Mouse (Mus musculus) forebrain, postnatal 0 days (tissue): Measurements from ENCODE around the gene Syt9. TPM values are rescaled to one million over a fixed set of nuclear protein-coding genes. Genes with fewer than 3 reads are reported as not detected.

Source experiments
- ATAC-seq: fragments of 200-750 bp; cut with Nextera tagmentation; 2 replicates; pipeline ENCODE4 v1.8.0; 2017; ENCODE audit warnings: mild to moderate bottlenecking, moderate library complexity
- DNase-seq: peaks from one replicate; pipeline ENCODE4 v3.0.0-alpha.2; 2015
- H3K27ac ChIP-seq: fragments of 300-500 bp; sonication (generic); 2 replicates; pipeline ENCODE4 v1.5.1; 2014; ENCODE audit warnings: low read depth, mild to moderate bottlenecking, antibody characterized with exemption, low read length, moderate library complexity, mixed read lengths
- H3K27me3 ChIP-seq: fragments of 300-500 bp; sonication (generic); 2 replicates; pipeline ENCODE4 v1.6.1; 2014; ENCODE audit warnings: mild to moderate bottlenecking, low read length, mixed read lengths; ENCODE audit not compliant: insufficient read depth
- H3K36me3 ChIP-seq: fragments of 300-500 bp; sonication (generic); 2 replicates; pipeline ENCODE4 v1.6.1; 2014; ENCODE audit warnings: mild to moderate bottlenecking, moderate library complexity; ENCODE audit not compliant: insufficient read depth
- H3K4me1 ChIP-seq: fragments of 300-500 bp; sonication (generic); 2 replicates; pipeline ENCODE4 v1.6.1; 2014; ENCODE audit warnings: antibody characterized with exemption; ENCODE audit not compliant: insufficient read depth
- H3K4me2 ChIP-seq: fragments of 300-500 bp; sonication (generic); 2 replicates; pipeline ENCODE4 v1.6.1; 2014; ENCODE audit warnings: low read depth, mild to moderate bottlenecking, moderate library complexity
- H3K4me3 ChIP-seq: fragments of 300-500 bp; sonication (generic); 2 replicates; pipeline ENCODE4 v1.5.1; 2014; ENCODE audit warnings: low read depth, low read length, mixed read lengths
- H3K9ac ChIP-seq: fragments of 300-500 bp; sonication (generic); 2 replicates; pipeline ENCODE4 v1.6.1; 2014; ENCODE audit warnings: mild to moderate bottlenecking
- H3K9me3 ChIP-seq: fragments of 300-500 bp; sonication (generic); 2 replicates; pipeline ENCODE4 v1.6.1; 2016; ENCODE audit warnings: low read length
- CTCF ChIP-seq: sonication (generic); IDR thresholded peaks from 2 replicates; pipeline ENCODE4 v1.5.1; 2016; ENCODE audit warnings: antibody characterized with exemption, control low read depth, low read depth
- WGBS: fragments of 180-500 bp; shearing (Covaris S2); extraction: QIAGEN DNeasy Blood & Tissue Kit; methylation state at CpG from one replicate; pipeline ENCODE4 v1.1.7; 2014; 5-methylcytosine and 5-hydroxymethylcytosine counted together
- polyA plus RNA-seq: library from polyadenylated mRNA; unstranded; fragments of >200 nt; fragmentation: Nextera tagmentation; extraction: Ambion mirVana; gene quantifications from 2 replicates; pipeline ENCODE4 v1.2.1, GENCODE M21; 2015
- total RNA-seq: library from RNA; depleted of rRNA; stranded (reverse); fragments of >200 nt; gene quantifications from 2 replicates; pipeline ENCODE4 v1.2.3, GENCODE M21; 2014; rRNA removed

Syt9 gene
- total and polyA plus RNA-seq, 2 experiments from 2014 or later: 13.7 to 23.9 TPM

GRCm38 (mm10) chr7:107594325-107594856 lies 223.9 kb downstream of the Syt9 start:
- Histone ChIP-seq H3K4me1 (no peaks in the 10 kb centered on the region), H3K27me3 (no peaks in the 10 kb centered on the region; the same call in 1 of the 2 replicates), H3K27ac (no peak overlapping the region; the same call in 1 of the 2 replicates), H3K9me3 (no peaks in the 10 kb centered on the region), H3K36me3 (no peaks in the 10 kb centered on the region), H3K4me2 (peak overlapping the region; percentile 93), H3K9ac (peak overlapping the region; percentile 46; the same call in 1 of the 2 replicates), H3K4me3 (peak overlapping the region; percentile 66)
- WGBS: 1% methylated on average over 16 of the region's 16 CpGs
- ATAC-seq (peak; percentile 82), DNase-seq (peak; percentile 64)
- peak; percentile 73 for TF ChIP-seq CTCF

GRCm38 (mm10) chr7:107594857-107595402 lies 224.4 kb downstream of the Syt9 start, which contains the start of gene Ppfibp2:
Gene Ppfibp2 (plus strand): TSS chr7:107595207.
- no peaks in the 10 kb centered on the region for H3K4me1 ChIP-seq
- H3K9ac ChIP-seq: peak within 1 kb of the TSS; percentile 46; the same call in 1 of the 2 replicates
- ATAC-seq: peak; percentile 89
- no peaks in the 10 kb centered on the region for H3K36me3 ChIP-seq
- H3K4me3 ChIP-seq: peak within 1 kb of the TSS; percentile 66
- TF ChIP-seq CTCF: no peak
- no peaks in the 10 kb centered on the region; the same call in 1 of the 2 replicates for H3K27me3 ChIP-seq
- H3K4me2 ChIP-seq: peak within 1 kb of the TSS; percentile 93
- no peak within 1 kb of the TSS; the same call in 1 of the 2 replicates for H3K27ac ChIP-seq
- 3% methylated on average over 23 of the region's 24 CpGs for WGBS
- DNase-seq: no peak
- H3K9me3 ChIP-seq: no peaks in the 10 kb centered on the region

- Histone ChIP-seq H3K27me3 (no peaks in the 10 kb centered on the region; the same call in 1 of the 2 replicates), H3K4me1 (no peaks in the 10 kb centered on the region), H3K27ac (no peak overlapping the region), H3K9me3 (no peaks in the 10 kb centered on the region), H3K4me3 (peak overlapping the region; percentile 66), H3K4me2 (peak overlapping the region; percentile 93), H3K36me3 (no peaks in the 10 kb centered on the region), H3K9ac (0 out of 2 replicates have a peak overlapping the region, but pooled peaks have one; percentile 46)
- ATAC-seq (no peak), DNase-seq (no peak)
- WGBS: 15% methylated on average over 13 of the region's 13 CpGs
- no peak for TF ChIP-seq CTCF
Observed at GRCm38 (mm10) chr7:107595426-107595825, 224.9 kb downstream of the Syt9 start.

- no peaks in the 10 kb centered on the region for H3K9me3 ChIP-seq
- no peak overlapping the region for H3K4me2 ChIP-seq
- no peaks in the 10 kb centered on the region for H3K36me3 ChIP-seq
- DNase-seq (no peak), ATAC-seq (no peak)
- H3K27ac ChIP-seq: no peak overlapping the region
- H3K4me3 ChIP-seq: no peak overlapping the region
- no peaks in the 10 kb centered on the region for H3K4me1 ChIP-seq
- no peak overlapping the region for H3K9ac ChIP-seq
- H3K27me3 ChIP-seq: no peaks in the 10 kb centered on the region; the same call in 1 of the 2 replicates
- no peak for TF ChIP-seq CTCF
Observed at GRCm38 (mm10) chr7:107596753-107597152, 226.2 kb downstream of the Syt9 start.

- no peak overlapping the region for H3K4me3 ChIP-seq
- DNase-seq: no peak
- no peaks in the 10 kb centered on the region for H3K9me3 ChIP-seq
- H3K9ac ChIP-seq: no peak overlapping the region
- no peaks in the 10 kb centered on the region; the same call in 1 of the 2 replicates for H3K27me3 ChIP-seq
- H3K4me1 ChIP-seq: no peaks in the 10 kb centered on the region
- no peak overlapping the region for H3K27ac ChIP-seq
- WGBS: 89% methylated on average over 3 of the region's 3 CpGs
- no peak overlapping the region for H3K4me2 ChIP-seq
- no peak for ATAC-seq
- H3K36me3 ChIP-seq: no peaks in the 10 kb centered on the region
- TF ChIP-seq CTCF: no peak
Observed at GRCm38 (mm10) chr7:107597956-107598355, 227.4 kb downstream of the Syt9 start.

Other genes with a start within 250 kb of the Syt9 start
- not detected in 2 replicates for gene Olfr715, start 239.6 kb upstream of the Syt9 start, total RNA-seq
- gene Olfr715, start 239.6 kb upstream of the Syt9 start, polyA plus RNA-seq: not detected in 2 replicates
- gene Olfr716, start 232.4 kb upstream of the Syt9 start, total RNA-seq: not detected in 2 replicates
- not detected in 2 replicates for gene Olfr716, start 232.4 kb upstream of the Syt9 start, polyA plus RNA-seq
- gene Nlrp14, start 203.7 kb upstream of the Syt9 start, total RNA-seq: 0.05 TPM in 1 of 2 replicates, not detected in the other
- not detected in 2 replicates for gene Nlrp14, start 203.7 kb upstream of the Syt9 start, polyA plus RNA-seq
- gene Rbmxl2, start 161.3 kb upstream of the Syt9 start, total RNA-seq: not detected in 2 replicates
- gene Rbmxl2, start 161.3 kb upstream of the Syt9 start, polyA plus RNA-seq: not detected in 2 replicates
- 2.0 and 3.1 TPM in 2 replicates for gene Olfml1, start 196.7 kb downstream of the Syt9 start, total RNA-seq
- gene Olfml1, start 196.7 kb downstream of the Syt9 start, polyA plus RNA-seq: 5.6 and 6.3 TPM in 2 replicates
- 2.8 and 3.1 TPM in 2 replicates for gene Ppfibp2, start 224.5 kb downstream of the Syt9 start, total RNA-seq
- gene Ppfibp2, start 224.5 kb downstream of the Syt9 start, polyA plus RNA-seq: 1.2 TPM in 2 replicates